Mouse (Mus musculus) frontal cortex, adult 2 months (tissue): ENCODE results near the gene Rusc1. TPM values are rescaled to one million over a fixed set of nuclear protein-coding genes. Genes with fewer than 3 reads are reported as not detected.

Experiments used
- polyA plus RNA-seq: library from polyadenylated mRNA; depleted of rRNA; stranded (reverse); fragments of >200 nt; gene quantifications from 2 replicates; pipeline ENCODE4 v1.2.3, GENCODE M21; 2012; rRNA removed

Rusc1 gene
- polyA plus RNA-seq, 1 experiment, result 153 TPM

Other genes with a start within 250 kb of the Rusc1 start
- gene Msto1, start 179.3 kb downstream of the Rusc1 start, polyA plus RNA-seq, result 34.7 and 36.8 TPM in 2 replicates
- 31.4 and 33.0 TPM in 2 replicates for gene Ash1l, start 142.7 kb downstream of the Rusc1 start, polyA plus RNA-seq
- 114 and 120 TPM in 2 replicates for gene Dap3, start 142.1 kb downstream of the Rusc1 start, polyA plus RNA-seq
- gene Gm43738, start 7.8 kb upstream of the Rusc1 start, polyA plus RNA-seq, result 0.08 TPM in 1 of 2 replicates, not detected in the other
- gene Fdps, start 8.6 kb upstream of the Rusc1 start, polyA plus RNA-seq, result 97.5 and 98.5 TPM in 2 replicates
- gene Pklr, start 42.8 kb upstream of the Rusc1 start, polyA plus RNA-seq, result not detected in 2 replicates
- 33.3 and 36.8 TPM in 2 replicates for gene Hcn3, start 66.9 kb upstream of the Rusc1 start, polyA plus RNA-seq
- 71.1 and 76.2 TPM in 2 replicates for gene Clk2, start 71.5 kb upstream of the Rusc1 start, polyA plus RNA-seq
- 95.7 and 97.7 TPM in 2 replicates for gene Scamp3, start 84.2 kb upstream of the Rusc1 start, polyA plus RNA-seq
- gene Fam189b, start 89.8 kb upstream of the Rusc1 start, polyA plus RNA-seq, result 77.0 and 78.8 TPM in 2 replicates
- 65.4 and 68.7 TPM in 2 replicates for gene Gba, start 109.6 kb upstream of the Rusc1 start, polyA plus RNA-seq
- gene Thbs3, start 121.9 kb upstream of the Rusc1 start, polyA plus RNA-seq, result 51.0 and 57.4 TPM in 2 replicates
- gene Mtx1, start 133.8 kb upstream of the Rusc1 start, polyA plus RNA-seq, result 136 and 142 TPM in 2 replicates
- gene Muc1, start 135.7 kb upstream of the Rusc1 start, polyA plus RNA-seq, result 1.1 and 2.1 TPM in 2 replicates
- gene Krtcap2, start 152.7 kb upstream of the Rusc1 start, polyA plus RNA-seq, result 53.0 and 66.4 TPM in 2 replicates
- 96.7 and 99.7 TPM in 2 replicates for gene Trim46, start 153.0 kb upstream of the Rusc1 start, polyA plus RNA-seq
- gene Dpm3, start 166.0 kb upstream of the Rusc1 start, polyA plus RNA-seq, result 131 and 188 TPM in 2 replicates
- 90.0 and 93.9 TPM in 2 replicates for gene Slc50a1, start 177.3 kb upstream of the Rusc1 start, polyA plus RNA-seq
- gene Efna1, start 187.8 kb upstream of the Rusc1 start, polyA plus RNA-seq, result 7.3 and 7.9 TPM in 2 replicates
- 68.0 and 78.5 TPM in 2 replicates for gene Efna3, start 229.7 kb upstream of the Rusc1 start, polyA plus RNA-seq
- gene Efna4, start 244.7 kb upstream of the Rusc1 start, polyA plus RNA-seq, result 0.76 and 1.2 TPM in 2 replicates